Mouse (Mus musculus): Measurements from ENCODE around the gene Zfp777. TPM values are rescaled to one million over a fixed set of nuclear protein-coding genes. Genes with fewer than 3 reads are reported as not detected.

The Zfp777 gene
- 10 to 100 TPM; 19.7 to 21.0 TPM for total RNA-seq (2021)

- peak; percentile 88 for DNase-seq
Observed at GRCm38 (mm10) chr6:48048426-48049272, at the start of gene Zfp777. Zfp777 (minus strand) TSS chr6:48048911.

GRCm38 (mm10) chr6:48086957-48087715, 38.4 kb upstream of the Zfp777 start:
- DNase-seq: no peak

GRCm38 (mm10) chr6:48086471-48086878, 37.8 kb upstream of the Zfp777 start, which contains the start of gene Zfp746:
Zfp746 (minus strand) TSS chr6:48086593.
- DNase-seq: peak; percentile 95

GRCm38 (mm10) chr6:48085521-48086404, 37.1 kb upstream of the Zfp777 start:
- peak; percentile 71 for DNase-seq

GRCm38 (mm10) chr6:48083733-48084191, 35.1 kb upstream of the Zfp777 start:
- DNase-seq: no peak

- no peak for DNase-seq
Observed at GRCm38 (mm10) chr6:48081952-48082351, 33.2 kb upstream of the Zfp777 start.

- DNase-seq: no peak
Observed at GRCm38 (mm10) chr6:48081021-48081420, 32.3 kb upstream of the Zfp777 start.

- DNase-seq: no peak
Observed at GRCm38 (mm10) chr6:48073316-48073715, 24.6 kb upstream of the Zfp777 start.

GRCm38 (mm10) chr6:48067492-48067891, 18.8 kb upstream of the Zfp777 start:
- no peak for DNase-seq

GRCm38 (mm10) chr6:48065587-48066075, 16.9 kb upstream of the Zfp777 start:
- no peak for DNase-seq

GRCm38 (mm10) chr6:48064451-48064850, 15.7 kb upstream of the Zfp777 start:
- DNase-seq: no peak

- DNase-seq: no peak
Observed at GRCm38 (mm10) chr6:48063940-48064339, 15.2 kb upstream of the Zfp777 start.

GRCm38 (mm10) chr6:48060895-48061294, 12.2 kb upstream of the Zfp777 start:
- no peak for DNase-seq

GRCm38 (mm10) chr6:48060421-48060820, 11.7 kb upstream of the Zfp777 start:
- DNase-seq: no peak

- DNase-seq: no peak
Observed at GRCm38 (mm10) chr6:48052136-48052535, 3.4 kb upstream of the Zfp777 start.

GRCm38 (mm10) chr6:48051666-48052065, 3.0 kb upstream of the Zfp777 start:
- no peak for DNase-seq

- no peak for DNase-seq
Observed at GRCm38 (mm10) chr6:48049273-48050065, 758 bp upstream of the Zfp777 start.

GRCm38 (mm10) chr6:48047450-48048351, 1.0 kb downstream of the Zfp777 start:
- peak; percentile 35 for DNase-seq

- no peak for DNase-seq
Observed at GRCm38 (mm10) chr6:48047114-48047449, 1.6 kb downstream of the Zfp777 start.

- no peak for DNase-seq
Observed at GRCm38 (mm10) chr6:48032661-48033060, 16.1 kb downstream of the Zfp777 start.

Measured in heart, postnatal 4 days (tissue).